Mouse (Mus musculus): ENCODE measurements around the gene 4930535I16Rik. TPM values are rescaled to one million over a fixed set of nuclear protein-coding genes. Genes with fewer than 3 reads are reported as not detected.

The 4930535I16Rik gene
- polyA plus RNA-seq, 1 experiment from 2014 or later = not detected

DNA sequence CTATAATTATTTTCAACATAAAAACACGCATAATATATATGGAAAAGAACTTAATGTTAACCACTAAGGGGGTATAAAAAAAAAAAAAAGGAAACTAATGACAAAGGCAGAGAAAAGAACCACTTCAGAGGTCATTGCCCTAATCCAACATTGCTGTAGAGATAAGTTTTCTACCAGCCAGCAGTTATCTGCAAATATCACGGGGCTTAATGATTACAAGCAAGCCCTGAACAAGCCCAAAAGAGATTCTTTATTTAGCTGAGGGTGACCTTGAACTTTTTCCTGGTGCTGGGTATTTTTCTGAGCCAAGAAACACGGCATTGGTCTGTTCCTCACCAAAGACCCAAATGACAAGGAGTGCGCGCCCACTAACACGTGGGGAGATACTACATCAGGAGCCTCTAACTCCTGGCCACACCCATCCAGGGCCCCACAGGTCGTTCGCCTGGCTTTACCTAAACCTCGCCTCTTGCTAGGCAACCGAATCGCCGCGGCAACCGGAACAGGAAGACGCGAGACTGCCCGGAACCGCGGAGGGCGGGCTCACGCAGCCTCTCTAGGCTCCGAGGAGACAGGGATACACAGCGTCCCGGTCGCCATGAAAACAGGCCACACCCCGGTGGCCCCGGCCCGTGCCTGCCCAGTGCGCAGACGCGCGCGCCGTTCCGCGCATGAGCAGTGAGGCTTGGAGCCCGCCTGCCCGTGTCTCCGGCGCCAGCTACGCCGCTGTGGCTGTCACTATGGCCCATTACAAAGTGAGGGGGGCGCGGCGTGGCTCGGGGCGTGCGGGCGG is 13.3 kb downstream of the 4930535I16Rik start, which contains the start of gene Mycbp:
Gene Mycbp, plus strand, starts transcription at position 500 of the 793 bp plus-strand sequence.
- Histone ChIP-seq H3K4me2 (ENCODE audit: low read depth, low read length) (peak within 1 kb of the TSS; percentile 64), H3K9ac (replicated peaks; ENCODE audit: low read length) (peak within 1 kb of the TSS; percentile 80), H3K4me3 (ENCODE audit: low read depth, low read length) (peak within 1 kb of the TSS; percentile 86), H3K4me1 (ENCODE audit: control insufficient read depth, insufficient read depth, low read length) (no peaks in the 10 kb centered on the region), H3K27me3 (ENCODE audit: control insufficient read depth, insufficient read depth, low read length) (no peaks in the 10 kb centered on the region), H3K36me3 (replicated peaks; ENCODE audit: control insufficient read depth, insufficient read depth, low read depth, low read length) (no peaks in the 10 kb centered on the region), H3K27ac (replicated peaks; ENCODE audit: low read depth, low read length) (peak within 1 kb of the TSS; percentile 70), H3K9me3 (replicated peaks; ENCODE audit: control insufficient read depth, low read length) (no peaks in the 10 kb centered on the region)
- WGBS = under 1% methylated on average over 49 of the region's 49 CpGs
- ATAC-seq (replicated peaks; ENCODE audit: insufficient number of reproducible peaks, low FRiP score, low TSS enrichment, low read depth) = peak; percentile 100
- DNase-seq (ENCODE audit: low spot score) = peak; percentile 98

DNA sequence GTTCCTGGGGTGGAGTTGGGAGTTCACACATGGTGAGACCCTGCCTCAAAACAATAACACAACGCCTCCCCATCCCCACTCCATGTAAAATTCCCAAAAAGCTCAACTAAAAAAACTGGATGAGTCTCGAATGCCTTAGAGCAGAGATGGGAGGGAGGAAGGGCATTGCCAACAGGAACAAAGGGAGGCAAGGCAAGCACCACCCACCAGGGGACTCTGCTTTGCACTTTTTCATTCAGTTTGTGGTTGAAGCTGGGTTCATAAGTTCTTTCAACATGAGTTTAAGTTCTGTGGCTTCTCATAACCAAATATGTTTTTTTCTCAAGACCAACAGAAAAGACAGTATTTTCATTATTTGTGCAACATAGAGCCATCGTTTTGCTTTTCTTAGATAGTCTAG is 14.4 kb downstream of the 4930535I16Rik start:
- Histone ChIP-seq H3K9ac (replicated peaks; ENCODE audit: low read length) (no peak overlapping the region), H3K4me3 (ENCODE audit: low read depth, low read length) (no peak overlapping the region), H3K27me3 (ENCODE audit: control insufficient read depth, insufficient read depth, low read length) (no peaks in the 10 kb centered on the region), H3K4me1 (ENCODE audit: control insufficient read depth, insufficient read depth, low read length) (no peaks in the 10 kb centered on the region), H3K9me3 (replicated peaks; ENCODE audit: control insufficient read depth, low read length) (no peaks in the 10 kb centered on the region), H3K36me3 (replicated peaks; ENCODE audit: control insufficient read depth, insufficient read depth, low read depth, low read length) (no peaks in the 10 kb centered on the region), H3K27ac (replicated peaks; ENCODE audit: low read depth, low read length) (no peak overlapping the region), H3K4me2 (ENCODE audit: low read depth, low read length) (no peak overlapping the region)
- DNase-seq (ENCODE audit: low spot score) = no peak
- no peak for ATAC-seq (replicated peaks; ENCODE audit: insufficient number of reproducible peaks, low FRiP score, low TSS enrichment, low read depth)
- 79% methylated on average over 3 of the region's 3 CpGs for WGBS

DNA sequence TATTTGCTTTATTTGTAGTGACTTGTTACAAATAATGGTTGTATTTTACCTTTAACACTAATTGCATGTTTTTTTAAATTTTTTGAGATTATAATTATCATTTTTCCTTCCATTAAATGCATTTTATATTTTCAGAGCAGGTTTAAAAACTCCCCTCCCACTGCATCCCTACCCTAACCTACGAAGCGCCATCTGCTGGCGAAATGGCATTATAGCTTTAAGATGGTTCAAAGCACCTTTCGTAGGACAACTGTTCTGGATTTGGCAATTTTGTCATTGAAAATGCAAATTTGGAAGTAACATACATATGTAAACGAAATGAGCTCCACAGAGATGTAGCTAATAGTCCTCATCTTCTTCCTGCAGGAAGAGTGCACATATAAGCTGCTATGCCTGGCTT is 19.1 kb downstream of the 4930535I16Rik start:
- no peak overlapping the region for H3K27ac ChIP-seq (replicated peaks; ENCODE audit: low read depth, low read length)
- no peaks in the 10 kb centered on the region for H3K4me1 ChIP-seq (ENCODE audit: control insufficient read depth, insufficient read depth, low read length)
- H3K4me2 ChIP-seq (ENCODE audit: low read depth, low read length) = no peak overlapping the region
- H3K36me3 ChIP-seq (replicated peaks; ENCODE audit: control insufficient read depth, insufficient read depth, low read depth, low read length) = no peaks in the 10 kb centered on the region
- ATAC-seq (replicated peaks; ENCODE audit: insufficient number of reproducible peaks, low FRiP score, low TSS enrichment, low read depth) (no peak), DNase-seq (ENCODE audit: low spot score) (peak; percentile 73)
- no peak overlapping the region for H3K4me3 ChIP-seq (ENCODE audit: low read depth, low read length)
- 15% methylated on average over 5 of the region's 5 CpGs for WGBS
- H3K9me3 ChIP-seq (replicated peaks; ENCODE audit: control insufficient read depth, low read length) = no peaks in the 10 kb centered on the region
- H3K9ac ChIP-seq (replicated peaks; ENCODE audit: low read length) = no peak overlapping the region
- no peaks in the 10 kb centered on the region for H3K27me3 ChIP-seq (ENCODE audit: control insufficient read depth, insufficient read depth, low read length)

DNA sequence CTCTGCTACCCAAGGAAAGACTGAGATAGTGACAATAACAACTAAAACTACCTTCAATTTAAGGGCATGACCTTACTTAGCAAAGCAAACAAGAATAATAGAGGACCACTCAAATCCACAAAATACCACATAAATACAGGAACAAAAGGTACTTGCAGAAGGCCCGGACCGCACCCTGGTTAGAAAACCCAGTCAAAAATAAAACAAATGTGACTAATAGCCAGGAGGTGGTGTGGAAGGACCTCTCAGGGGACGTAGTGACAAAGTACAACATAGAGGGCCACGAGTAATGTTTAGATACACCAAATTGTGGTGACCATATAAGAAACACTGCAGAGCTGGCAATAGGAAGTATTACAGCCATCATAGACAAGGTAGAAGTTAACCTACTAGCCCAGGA is 23.5 kb downstream of the 4930535I16Rik start:
- H3K27me3 ChIP-seq (ENCODE audit: control insufficient read depth, insufficient read depth, low read length) = no peaks in the 10 kb centered on the region
- ATAC-seq (replicated peaks; ENCODE audit: insufficient number of reproducible peaks, low FRiP score, low TSS enrichment, low read depth) = no peak
- no peaks in the 10 kb centered on the region for H3K36me3 ChIP-seq (replicated peaks; ENCODE audit: control insufficient read depth, insufficient read depth, low read depth, low read length)
- DNase-seq (ENCODE audit: low spot score) = no peak
- no peaks in the 10 kb centered on the region for H3K4me1 ChIP-seq (ENCODE audit: control insufficient read depth, insufficient read depth, low read length)
- no peak overlapping the region for H3K9ac ChIP-seq (replicated peaks; ENCODE audit: low read length)
- no peaks in the 10 kb centered on the region for H3K9me3 ChIP-seq (replicated peaks; ENCODE audit: control insufficient read depth, low read length)
- H3K4me3 ChIP-seq (ENCODE audit: low read depth, low read length) = no peak overlapping the region
- no peak overlapping the region for H3K4me2 ChIP-seq (ENCODE audit: low read depth, low read length)
- WGBS = 78% methylated on average over 4 of the region's 4 CpGs
- H3K27ac ChIP-seq (replicated peaks; ENCODE audit: low read depth, low read length) = no peak overlapping the region

DNA sequence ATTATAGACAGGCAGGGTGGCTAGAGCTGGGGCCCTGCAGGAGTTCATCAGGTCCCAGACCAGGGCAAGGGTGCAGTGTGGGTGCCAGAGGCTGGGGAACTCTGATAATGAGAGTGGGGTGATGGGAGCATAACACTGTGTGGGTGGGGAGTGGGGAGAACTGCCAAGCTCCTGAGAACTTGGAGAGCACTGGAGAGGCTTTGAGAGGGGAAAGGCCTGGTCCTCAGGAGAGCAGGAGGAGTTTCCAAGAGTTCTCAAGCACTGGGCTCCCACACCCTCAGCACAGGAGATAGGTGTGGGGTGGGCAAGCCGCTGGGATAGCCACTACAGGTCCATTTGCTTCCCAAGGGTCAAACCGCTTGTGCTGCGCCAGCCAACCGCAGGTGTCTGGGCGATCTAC is 24.1 kb downstream of the 4930535I16Rik start:
- no peak for ATAC-seq (replicated peaks; ENCODE audit: insufficient number of reproducible peaks, low FRiP score, low TSS enrichment, low read depth)
- 85% methylated on average over 5 of the region's 5 CpGs for WGBS

More for the DNA sequence above, 24.1 kb downstream of the 4930535I16Rik start:
- H3K4me1 ChIP-seq (ENCODE audit: control insufficient read depth, insufficient read depth, low read length) = no peaks in the 10 kb centered on the region
- H3K9ac ChIP-seq (replicated peaks; ENCODE audit: low read length) = no peak overlapping the region
- DNase-seq (ENCODE audit: low spot score) = no peak
- no peaks in the 10 kb centered on the region for H3K27me3 ChIP-seq (ENCODE audit: control insufficient read depth, insufficient read depth, low read length)
- H3K9me3 ChIP-seq (replicated peaks; ENCODE audit: control insufficient read depth, low read length) = no peaks in the 10 kb centered on the region
- no peaks in the 10 kb centered on the region for H3K36me3 ChIP-seq (replicated peaks; ENCODE audit: control insufficient read depth, insufficient read depth, low read depth, low read length)
- no peak overlapping the region for H3K4me2 ChIP-seq (ENCODE audit: low read depth, low read length)
- H3K4me3 ChIP-seq (ENCODE audit: low read depth, low read length) = no peak overlapping the region
- H3K27ac ChIP-seq (replicated peaks; ENCODE audit: low read depth, low read length) = no peak overlapping the region

Other genes with a start within 250 kb of the 4930535I16Rik start
- gene Macf1, start 233.7 kb downstream of the 4930535I16Rik start, polyA plus RNA-seq (2014; fragmentation: Nextera tagmentation; extraction: Ambion mirVana) = 63.9 and 70.2 TPM in 2 replicates
- 308 and 321 TPM in 2 replicates for gene Ndufs5, start 199.8 kb downstream of the 4930535I16Rik start, polyA plus RNA-seq (2014; fragmentation: Nextera tagmentation; extraction: Ambion mirVana)
- 87.2 and 88.0 TPM in 2 replicates for gene Akirin1, start 167.7 kb downstream of the 4930535I16Rik start, polyA plus RNA-seq (2014; fragmentation: Nextera tagmentation; extraction: Ambion mirVana)
- gene Rhbdl2, start 130.1 kb downstream of the 4930535I16Rik start, polyA plus RNA-seq (2014; fragmentation: Nextera tagmentation; extraction: Ambion mirVana) = 0.46 and 0.91 TPM in 2 replicates
- 0.10 TPM in 1 of 2 replicates, not detected in the other for gene 4933427I04Rik, start 58.3 kb downstream of the 4930535I16Rik start, polyA plus RNA-seq (2014; fragmentation: Nextera tagmentation; extraction: Ambion mirVana)
- 74.0 and 76.0 TPM in 2 replicates for gene Mycbp, start 13.2 kb downstream of the 4930535I16Rik start, polyA plus RNA-seq (2014; fragmentation: Nextera tagmentation; extraction: Ambion mirVana)
- gene Rragc, start 576 bp downstream of the 4930535I16Rik start, polyA plus RNA-seq (2014; fragmentation: Nextera tagmentation; extraction: Ambion mirVana) = 54.0 and 55.2 TPM in 2 replicates